Mouse (Mus musculus): ENCODE results near the gene Timm17a.

GRCm38 (mm10) chr1:135362115-135362514, 48.5 kb upstream of the Timm17a start:
- TF ChIP-seq POLR2A (IDR thresholded peaks at IDR 0.05; ENCODE audit: low read depth, low read length), result no peak
- no peak for TF ChIP-seq CTCF (conservative IDR thresholded peaks at IDR 0.05; ENCODE audit: insufficient read depth, insufficient read length, low read depth, low read length)
